Mouse (Mus musculus) megakaryocyte, embryonic 14.5 days (primary cell): ENCODE results near the gene Zbtb22.

Experiments
- FLI1 ChIP-seq: IDR thresholded peaks from 2 replicates; pipeline ENCODE4 v1.6.1; 2012; ENCODE audit warnings: low read length, inconsistent platforms, mixed read lengths
- GATA1 ChIP-seq: IDR thresholded peaks from 3 replicates; pipeline ENCODE4 v1.6.1; 2012; ENCODE audit warnings: mixed read lengths, low read length, inconsistent platforms, borderline replicate concordance

DNA sequence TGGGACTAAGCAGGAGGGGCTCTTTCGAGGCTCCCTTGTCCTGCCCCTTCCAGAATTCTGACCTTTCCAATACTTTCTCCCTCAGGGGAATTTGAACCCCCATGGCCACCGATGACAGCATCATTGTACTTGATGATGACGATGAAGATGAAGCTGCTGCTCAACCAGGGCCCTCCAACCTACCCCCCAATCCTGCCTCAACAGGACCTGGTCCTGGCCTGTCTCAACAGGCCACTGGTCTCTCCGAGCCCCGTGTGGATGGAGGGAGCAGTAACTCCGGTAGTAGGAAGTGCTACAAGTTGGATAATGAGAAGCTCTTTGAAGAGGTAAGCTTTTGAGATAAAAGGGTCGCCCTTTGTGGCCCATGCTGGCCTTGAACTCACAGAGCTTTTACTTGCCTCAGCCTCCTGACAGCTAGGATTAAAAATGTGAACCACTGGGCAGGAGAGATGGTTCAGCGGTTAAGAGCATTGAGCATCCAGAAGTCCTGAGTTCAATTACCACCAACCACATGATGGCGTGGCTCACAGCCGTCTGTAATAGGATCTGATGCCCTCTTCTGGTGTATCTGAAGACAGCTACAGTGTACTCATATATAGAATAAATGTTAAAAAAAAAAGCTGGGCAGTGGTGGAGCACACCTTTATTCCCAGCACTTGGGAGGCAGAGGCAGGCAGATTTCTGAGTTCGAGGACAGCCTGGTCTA, 5.2 kb upstream of the Zbtb22 start:
- TF ChIP-seq GATA1 (no peak), FLI1 (no peak)
